Mouse (Mus musculus) bone marrow, adult 2 months (tissue): ENCODE measurements around the gene Zdhhc17.

ENCODE experiments used
- CTCF ChIP-seq: fragments of 200-500 bp; IDR thresholded peaks from 2 replicates; pipeline ENCODE4 v1.5.1; 2011; ENCODE audit warnings: low read length, control low read depth; ENCODE audit not compliant: control insufficient read depth, insufficient read depth
- POLR2A ChIP-seq: fragments of 200-500 bp; IDR thresholded peaks from 2 replicates; pipeline ENCODE4 v1.6.1; 2011; ENCODE audit warnings: low read depth, mild to moderate bottlenecking, control low read depth, low read length, borderline replicate concordance; ENCODE audit not compliant: control insufficient read depth

DNA sequence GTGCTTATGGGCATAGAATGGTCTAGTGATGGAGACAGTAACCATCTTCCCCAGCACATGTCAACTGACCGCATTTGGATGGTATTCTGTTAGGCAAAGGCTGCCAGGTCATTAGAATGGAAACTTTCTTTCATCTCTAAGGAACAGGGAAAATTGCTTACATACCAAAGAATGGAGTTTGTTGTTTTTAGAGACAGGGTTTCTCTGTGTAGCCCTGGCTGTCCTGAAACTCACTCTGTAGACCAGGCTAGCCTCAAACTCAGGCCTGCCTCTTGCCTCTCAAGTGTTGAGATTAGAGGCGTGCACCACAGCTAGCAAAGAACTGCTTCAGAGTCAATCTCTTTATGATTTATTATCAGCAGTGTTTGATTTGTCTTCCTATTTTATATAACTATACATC lies 20.9 kb upstream of the Zdhhc17 start:
- TF ChIP-seq CTCF (no peak), POLR2A (no peak)
